16 mouse cellular contexts compared by ENCODE assay signal in the genomic region with DNA sequence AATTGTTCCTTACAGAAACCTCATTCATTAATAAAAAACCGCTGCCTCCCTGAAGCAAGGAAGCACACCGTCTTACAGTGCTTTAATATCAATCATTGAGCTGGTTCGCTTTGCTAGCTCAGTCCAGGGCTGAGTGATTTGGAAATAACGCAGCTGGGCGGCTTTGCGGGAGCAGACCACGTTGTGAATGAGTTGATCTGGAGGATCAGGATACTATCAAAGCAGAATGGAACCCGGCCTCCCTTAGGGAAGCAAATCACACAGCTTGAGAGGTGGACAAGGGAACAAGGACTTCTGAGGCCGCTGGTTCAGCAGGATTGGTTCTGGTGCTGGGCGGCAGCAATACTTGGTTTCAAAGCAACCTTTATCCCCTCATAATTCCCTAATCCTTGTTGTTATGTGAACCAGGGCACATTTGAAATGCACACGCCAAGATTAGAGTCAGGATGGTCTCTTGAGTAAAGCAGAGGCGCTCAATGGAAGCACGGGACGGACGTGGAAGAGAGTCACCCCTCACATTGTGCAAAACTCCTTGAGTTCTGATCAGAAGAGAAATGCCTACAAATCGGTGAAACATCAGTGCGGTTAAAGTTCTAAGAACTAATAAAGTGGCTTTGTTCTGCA. TPM values are rescaled to one million over a fixed set of nuclear protein-coding genes. Genes with fewer than 3 reads are reported as not detected.
DNase-seq lines count a peak whose midpoint lies in the region; ATAC-seq and TF ChIP-seq lines count a peak whose summit lies in the region.
"Had no signal": no experiment of that assay in that cellular context is flagged by ENCODE, and none has a peak within 500 bp of the region (broad histone marks: within the 10 kb centered on the region; RNA-seq: fewer than 3 reads in every experiment).

No protein-coding gene starts in this region.

- H3K4me3 ChIP-seq in kidney, postnatal 0 days (replicated peaks; ENCODE audit: low read depth, low read length) = no peak overlapping the region
- no peak overlapping the region for H3K4me3 ChIP-seq in kidney, adult 2 months (ENCODE audit: insufficient read depth, low read depth, low read length)
- no peak overlapping the region for H3K4me3 ChIP-seq in C2C12 (ENCODE audit: insufficient read depth, poor library complexity, severe bottlenecking)
- H3K4me3 ChIP-seq in midbrain, embryonic 12.5 days = no peak overlapping the region
- H3K4me3 ChIP-seq: forebrain, embryonic 13.5 days; lung, embryonic 15.5 days; neural tube, embryonic 12.5 days had no signal

- H3K79me2 ChIP-seq in C2C12 (ENCODE audit: control insufficient read depth, insufficient read depth) = no peaks in the 10 kb centered on the region

- no peak for TF ChIP-seq POLR2A in kidney, adult 2 months (IDR thresholded peaks at IDR 0.05; ENCODE audit: low read depth, low read length)

- peak overlapping the region; percentile 12 for H3ac ChIP-seq in C2C12 (ENCODE audit: control insufficient read depth, insufficient read length, low read depth)

- no peaks in the 10 kb centered on the region for H3K27me3 ChIP-seq in kidney, postnatal 0 days (ENCODE audit: insufficient read depth, low read length)
- no peaks in the 10 kb centered on the region for H3K27me3 ChIP-seq in kidney, adult 2 months (replicated peaks; ENCODE audit: control insufficient read depth, insufficient read depth, low read length)
- no peaks in the 10 kb centered on the region for H3K27me3 ChIP-seq in C2C12 (ENCODE audit: control insufficient read depth, insufficient read depth, insufficient read length)
- H3K27me3 ChIP-seq in midbrain, embryonic 12.5 days = peaks cover 74% of the 10 kb centered on the region
- H3K27me3 ChIP-seq: lung, embryonic 15.5 days; neural tube, embryonic 12.5 days had no signal

- no peak overlapping the region for H3K4me2 ChIP-seq in kidney, postnatal 0 days (ENCODE audit: low read length)
- 0 out of 2 replicates have a peak overlapping the region, but pooled peaks have one; percentile 8 for H3K4me2 ChIP-seq in midbrain, embryonic 12.5 days (replicated peaks)
- H3K4me2 ChIP-seq: forebrain, embryonic 13.5 days; lung, embryonic 15.5 days; neural tube, embryonic 12.5 days had no signal

- H3K36me3 ChIP-seq in kidney, postnatal 0 days (ENCODE audit: insufficient read depth, low read length) = no peaks in the 10 kb centered on the region
- H3K36me3 ChIP-seq in kidney, adult 2 months (ENCODE audit: control insufficient read depth, insufficient read depth, low read length) = no peaks in the 10 kb centered on the region
- no peaks in the 10 kb centered on the region for H3K36me3 ChIP-seq in C2C12 (ENCODE audit: control insufficient read depth, insufficient read depth)
- H3K36me3 ChIP-seq in midbrain, embryonic 12.5 days = no peaks in the 10 kb centered on the region
- H3K36me3 ChIP-seq: lung, embryonic 15.5 days; neural tube, embryonic 12.5 days had no signal

- no peak for ATAC-seq in kidney, postnatal 0 days (replicated peaks; ENCODE audit: low FRiP score, low read depth)
- peak; percentile 82 for ATAC-seq in midbrain, embryonic 12.5 days (ENCODE audit: low FRiP score, low read depth)
- ATAC-seq: forebrain, embryonic 13.5 days had no signal

- no peak overlapping the region for H3K9ac ChIP-seq in kidney, postnatal 0 days (ENCODE audit: low read depth, low read length)
- H3K9ac ChIP-seq in midbrain, embryonic 12.5 days (replicated peaks) = no peak overlapping the region
- H3K9ac ChIP-seq: forebrain, embryonic 13.5 days; lung, embryonic 15.5 days; neural tube, embryonic 12.5 days had no signal

- no peak overlapping the region for H3K27ac ChIP-seq in kidney, postnatal 0 days
- no peak overlapping the region for H3K27ac ChIP-seq in kidney, adult 2 months (ENCODE audit: insufficient read depth, low read depth, low read length)
- peak overlapping the region; percentile 25; the same call in 1 of the 2 replicates for H3K27ac ChIP-seq in midbrain, embryonic 12.5 days (replicated peaks)
- H3K27ac ChIP-seq: forebrain, embryonic 13.5 days; lung, embryonic 15.5 days; neural tube, embryonic 12.5 days had no signal

- peak; percentile 20 for DNase-seq in embryo, embryonic 10 days (ENCODE audit: low spot score)
- DNase-seq in embryo, embryonic 10.5 days (ENCODE audit: low spot score) = no peak
- peak; percentile 51 for DNase-seq in kidney, postnatal 0 days (ENCODE audit: low spot score)
- no peak for DNase-seq in kidney, adult 2 months
- DNase-seq in natural killer cell, adult 2 months (ENCODE audit: low spot score in 2 of 2) = no peak
- DNase-seq in cerebellum, adult 18-20 months = no peak
- DNase-seq: cerebellum, adult 11 months; gastrocnemius, postnatal 25 days; kidney, adult 11 months; layer of hippocampus, postnatal 36 days; right cerebral cortex, postnatal 25 days had no signal

- H3K4me1 ChIP-seq in kidney, postnatal 0 days (replicated peaks; ENCODE audit: insufficient read depth, low read length) = 0 out of 2 replicates have a peak, but pooled peaks cover 3% of the 10 kb centered on the region
- H3K4me1 ChIP-seq in kidney, adult 2 months (ENCODE audit: control insufficient read depth, insufficient read depth, low read length) = peaks cover 6% of the 10 kb centered on the region; the same call in 1 of the 2 replicates
- H3K4me1 ChIP-seq in midbrain, embryonic 12.5 days = peaks cover 14% of the 10 kb centered on the region; the same call in 1 of the 2 replicates
- H3K4me1 ChIP-seq: forebrain, embryonic 13.5 days; neural tube, embryonic 12.5 days had no signal

- no peak for TF ChIP-seq CTCF in kidney, postnatal 0 days (IDR thresholded peaks at IDR 0.05; ENCODE audit: low read depth)
- TF ChIP-seq CTCF in kidney, adult 2 months (conservative IDR thresholded peaks at IDR 0.05; ENCODE audit: insufficient read depth, insufficient read length, low read depth, low read length) = no peak
- no peak for TF ChIP-seq CTCF in C2C12 (IDR thresholded peaks at IDR 0.05; ENCODE audit: control insufficient read depth, insufficient read depth, insufficient read length)

- no peaks in the 10 kb centered on the region for H3K9me3 ChIP-seq in kidney, postnatal 0 days (replicated peaks; ENCODE audit: low read length)
- H3K9me3 ChIP-seq in midbrain, embryonic 12.5 days = no peaks in the 10 kb centered on the region
- H3K9me3 ChIP-seq: forebrain, embryonic 13.5 days; lung, embryonic 15.5 days; neural tube, embryonic 12.5 days had no signal

- no peaks in the 10 kb centered on the region for H3K79me3 ChIP-seq in C2C12 (ENCODE audit: low read depth)

- WGBS in kidney, postnatal 0 days = 48% methylated on average over 17 of the region's 17 CpGs
- WGBS in kidney, adult 2 months = 75% methylated on average over 17 of the region's 17 CpGs
- WGBS in midbrain, embryonic 12.5 days = 14% methylated on average over 17 of the region's 17 CpGs

TF ChIP-seq in C2C12, 6 proteins besides CTCF, POLR2A, EP300 and RAD21:
- TF ChIP-seq MYOG (IDR thresholded peaks at IDR 0.05; ENCODE audit: control insufficient read depth, extremely low read depth, insufficient read length) (no peak), FOSL1 (IDR thresholded peaks at IDR 0.05; ENCODE audit: insufficient read depth, low read length, poor library complexity, severe bottlenecking) (no peak), USF1 (IDR thresholded peaks at IDR 0.05; ENCODE audit: low read depth) (no peak), MAX (IDR thresholded peaks at IDR 0.05) (no peak)
TF ChIP-seq in C2C12: peak in this region for 0.

RNA-seq across cellular contexts. Expression of a gene that starts 14.3 kb away (rescaled TPM):
- 12.5 and 14.6 TPM in 2 replicates for polyA plus RNA-seq in kidney, postnatal 0 days (2015; fragmentation: Nextera tagmentation; extraction: Ambion mirVana)
- polyA plus RNA-seq in kidney, adult 2 months (2012; rRNA removed) = 10.4 and 12.2 TPM in 2 replicates
- polyA plus RNA-seq in C2C12 (2012; fragmentation: generic; extraction: Trizol) = 10.7 TPM
- 9.0 and 10.6 TPM in 2 replicates for polyA plus RNA-seq in midbrain, embryonic 12.5 days (2016; fragmentation: Nextera tagmentation; extraction: Ambion mirVana)

RNA-seq across cellular contexts. Expression of a gene that starts 27.8 kb away (rescaled TPM):
- polyA plus RNA-seq in kidney, postnatal 0 days (2015; fragmentation: Nextera tagmentation; extraction: Ambion mirVana) = 31.5 and 33.9 TPM in 2 replicates
- polyA plus RNA-seq in kidney, adult 2 months (2012; rRNA removed) = 12.3 and 14.2 TPM in 2 replicates
- polyA plus RNA-seq in C2C12 (2012; fragmentation: generic; extraction: Trizol) = 50.7 TPM
- polyA plus RNA-seq in midbrain, embryonic 12.5 days (2016; fragmentation: Nextera tagmentation; extraction: Ambion mirVana) = 41.9 and 45.9 TPM in 2 replicates

Comparison
In these comparisons a context has a peak if more than half of its experiments do, and no peak if none do; other contexts are left out.
1. DNase-seq: peak in embryo, embryonic 10 days (single experiment) and kidney, postnatal 0 days (single experiment); none in embryo, embryonic 10.5 days (single experiment), kidney, adult 2 months (single experiment), natural killer cell, adult 2 months (0 of 2) and cerebellum, adult 18-20 months (0 of 2).